Mouse (Mus musculus) embryonic facial prominence, embryonic 12.5 days (tissue): Measurements from ENCODE around the gene Ago3. TPM values are rescaled to one million over a fixed set of nuclear protein-coding genes. Genes with fewer than 3 reads are reported as not detected.

Source experiments
- ATAC-seq: fragments of 200-750 bp; cut with Nextera tagmentation; 2 replicates; pipeline ENCODE4 v1.8.0; 2017; ENCODE audit not compliant: insufficient number of reproducible peaks, insufficient read depth, low FRiP score, low TSS enrichment
- H3K27ac ChIP-seq: fragments of 300-500 bp; sonication (generic); 2 replicates; pipeline ENCODE4 v1.5.1; 2016; ENCODE audit warnings: mild to moderate bottlenecking
- H3K27me3 ChIP-seq: fragments of 300-500 bp; sonication (generic); 2 replicates; pipeline ENCODE4 v1.6.1; 2016; ENCODE audit warnings: mild to moderate bottlenecking, moderate library complexity
- H3K36me3 ChIP-seq: fragments of 300-500 bp; sonication (generic); 2 replicates; pipeline ENCODE4 v1.6.1; 2016; ENCODE audit warnings: mild to moderate bottlenecking
- H3K4me1 ChIP-seq: fragments of 300-500 bp; sonication (generic); 2 replicates; pipeline ENCODE4 v1.6.1; 2016
- H3K4me2 ChIP-seq: fragments of 300-500 bp; sonication (generic); replicated peaks from 2 replicates; pipeline ENCODE4 v1.6.1; 2016; ENCODE audit warnings: mild to moderate bottlenecking, moderate library complexity
- H3K4me3 ChIP-seq: fragments of 300-500 bp; sonication (generic); 2 replicates; pipeline ENCODE4 v1.5.1; 2016; ENCODE audit warnings: mild to moderate bottlenecking
- H3K9ac ChIP-seq: fragments of 300-500 bp; sonication (generic); 2 replicates; pipeline ENCODE4 v1.6.1; 2016; ENCODE audit warnings: mild to moderate bottlenecking, moderate library complexity
- H3K9me3 ChIP-seq: fragments of 300-500 bp; sonication (generic); 2 replicates; pipeline ENCODE4 v1.6.1; 2016; ENCODE audit warnings: mild to moderate bottlenecking, moderate library complexity
- whole genome bisulfite sequencing: fragments of 180-500 bp; shearing (Covaris S2); methylation state at CpG from one replicate; pipeline ENCODE4 v1.1.7; 2016; 5-methylcytosine and 5-hydroxymethylcytosine counted together
- polyA plus RNA-seq: library from polyadenylated mRNA; unstranded; fragments of >200 nt; fragmentation: Nextera tagmentation; extraction: Ambion mirVana; gene quantifications from 2 replicates; pipeline ENCODE4 v1.2.1, GENCODE M21; 2016

Gene Ago3
- polyA plus RNA-seq, 1 experiment from 2014 or later = 19.3 TPM

GRCm38 (mm10) chr4:126454547-126455254 lies 25.3 kb upstream of the Ago3 start:
- no peaks in the 10 kb centered on the region for H3K27me3 ChIP-seq
- WGBS = 95% methylated on average over 5 of the region's 5 CpGs
- no peak overlapping the region for H3K27ac ChIP-seq
- H3K36me3 ChIP-seq = peaks cover 74% of the 10 kb centered on the region
- ATAC-seq = no peak
- no peaks in the 10 kb centered on the region for H3K4me1 ChIP-seq
- H3K4me3 ChIP-seq = no peak overlapping the region
- H3K4me2 ChIP-seq = no peak overlapping the region
- H3K9ac ChIP-seq = no peak overlapping the region
- H3K9me3 ChIP-seq = no peaks in the 10 kb centered on the region

- Histone ChIP-seq H3K9ac (no peak overlapping the region), H3K36me3 (peaks cover 61% of the 10 kb centered on the region), H3K4me2 (no peak overlapping the region), H3K4me1 (no peaks in the 10 kb centered on the region), H3K27me3 (no peaks in the 10 kb centered on the region), H3K9me3 (no peaks in the 10 kb centered on the region), H3K4me3 (no peak overlapping the region), H3K27ac (no peak overlapping the region)
- WGBS = 80% methylated on average over 1 of the region's 1 CpGs
- ATAC-seq = no peak
Measured at GRCm38 (mm10) chr4:126450268-126450667, 20.9 kb upstream of the Ago3 start.

DNA sequence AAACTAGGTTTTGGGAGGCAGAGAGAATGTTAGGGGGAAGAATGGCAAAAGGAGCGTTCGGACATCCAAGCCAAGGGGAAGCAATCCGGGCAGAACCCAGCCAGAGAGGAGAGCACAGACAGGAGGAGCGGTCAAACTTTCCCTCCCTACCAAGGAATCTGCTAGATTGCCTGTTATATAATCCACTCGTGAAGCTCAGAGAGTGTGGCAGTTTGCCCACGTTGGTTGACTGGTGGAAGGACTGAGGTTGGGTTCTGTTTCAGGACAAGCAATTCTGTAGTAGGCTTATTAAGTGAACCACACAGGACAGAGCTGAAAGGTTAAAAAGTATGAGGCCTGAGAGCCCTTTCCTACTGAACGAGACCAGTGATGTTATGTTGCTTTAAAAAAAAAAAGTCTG lies 17.8 kb upstream of the Ago3 start:
- 86% methylated on average over 7 of the region's 7 CpGs for WGBS
- H3K9ac ChIP-seq = no peak overlapping the region
- no peak overlapping the region for H3K27ac ChIP-seq
- no peaks in the 10 kb centered on the region for H3K9me3 ChIP-seq
- H3K27me3 ChIP-seq = no peaks in the 10 kb centered on the region
- no peak overlapping the region for H3K4me2 ChIP-seq
- no peak for ATAC-seq
- H3K4me1 ChIP-seq = no peaks in the 10 kb centered on the region
- peaks cover 49% of the 10 kb centered on the region for H3K36me3 ChIP-seq
- no peak overlapping the region for H3K4me3 ChIP-seq

- Histone ChIP-seq H3K27me3 (no peaks in the 10 kb centered on the region), H3K36me3 (peaks cover 66% of the 10 kb centered on the region), H3K4me2 (no peak overlapping the region), H3K4me1 (no peaks in the 10 kb centered on the region), H3K9ac (no peak overlapping the region), H3K4me3 (no peak overlapping the region), H3K27ac (no peak overlapping the region), H3K9me3 (no peaks in the 10 kb centered on the region)
- WGBS = 93% methylated on average over 3 of the region's 3 CpGs
- no peak for ATAC-seq
Measured at GRCm38 (mm10) chr4:126444528-126444927, 15.2 kb upstream of the Ago3 start.

GRCm38 (mm10) chr4:126438261-126438660 lies 8.9 kb upstream of the Ago3 start:
- peaks cover 63% of the 10 kb centered on the region for H3K36me3 ChIP-seq
- no peaks in the 10 kb centered on the region for H3K4me1 ChIP-seq

GRCm38 (mm10) chr4:126436268-126436667 lies 6.9 kb upstream of the Ago3 start:
- WGBS = 39% methylated on average over 2 of the region's 2 CpGs
- no peak overlapping the region for H3K4me2 ChIP-seq
- H3K27ac ChIP-seq = no peak overlapping the region
- H3K9me3 ChIP-seq = no peaks in the 10 kb centered on the region
- no peaks in the 10 kb centered on the region for H3K27me3 ChIP-seq
- no peak overlapping the region for H3K9ac ChIP-seq
- no peaks in the 10 kb centered on the region for H3K4me1 ChIP-seq
- no peak overlapping the region for H3K4me3 ChIP-seq
- no peak for ATAC-seq
- peaks cover 45% of the 10 kb centered on the region for H3K36me3 ChIP-seq

More at GRCm38 (mm10) chr4:126438261-126438660, 8.9 kb upstream of the Ago3 start:
- H3K9me3 ChIP-seq = no peaks in the 10 kb centered on the region
- H3K9ac ChIP-seq = no peak overlapping the region
- H3K27ac ChIP-seq = no peak overlapping the region
- ATAC-seq = no peak
- H3K4me3 ChIP-seq = no peak overlapping the region
- H3K4me2 ChIP-seq = no peak overlapping the region
- no peaks in the 10 kb centered on the region for H3K27me3 ChIP-seq
- 69% methylated on average over 5 of the region's 5 CpGs for WGBS

DNA sequence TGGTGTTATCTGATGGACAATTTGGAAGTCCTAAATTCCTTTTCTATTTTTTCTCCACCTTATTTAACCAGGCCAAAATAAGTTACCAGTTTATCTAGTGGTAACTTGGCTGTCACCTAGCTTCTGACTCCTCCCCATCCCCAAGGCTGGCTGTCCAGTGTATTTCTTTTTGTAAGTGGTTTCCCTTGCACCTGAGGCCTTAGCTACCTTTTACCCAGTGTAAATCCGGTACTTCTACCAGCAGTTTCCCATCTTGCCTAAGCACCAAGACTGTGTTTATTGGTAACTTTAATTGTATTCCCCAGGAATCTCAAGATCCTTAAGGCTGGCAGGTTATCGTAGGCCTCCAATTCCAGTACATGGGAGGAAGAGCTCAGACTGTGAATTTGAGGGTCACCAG lies 4.7 kb upstream of the Ago3 start:
- WGBS = 90% methylated on average over 2 of the region's 2 CpGs
- Histone ChIP-seq H3K9me3 (no peaks in the 10 kb centered on the region), H3K27ac (no peak overlapping the region), H3K9ac (no peak overlapping the region), H3K27me3 (no peaks in the 10 kb centered on the region), H3K4me3 (no peak overlapping the region), H3K4me1 (no peaks in the 10 kb centered on the region), H3K4me2 (no peak overlapping the region), H3K36me3 (peaks cover 25% of the 10 kb centered on the region)
- ATAC-seq = no peak

DNA sequence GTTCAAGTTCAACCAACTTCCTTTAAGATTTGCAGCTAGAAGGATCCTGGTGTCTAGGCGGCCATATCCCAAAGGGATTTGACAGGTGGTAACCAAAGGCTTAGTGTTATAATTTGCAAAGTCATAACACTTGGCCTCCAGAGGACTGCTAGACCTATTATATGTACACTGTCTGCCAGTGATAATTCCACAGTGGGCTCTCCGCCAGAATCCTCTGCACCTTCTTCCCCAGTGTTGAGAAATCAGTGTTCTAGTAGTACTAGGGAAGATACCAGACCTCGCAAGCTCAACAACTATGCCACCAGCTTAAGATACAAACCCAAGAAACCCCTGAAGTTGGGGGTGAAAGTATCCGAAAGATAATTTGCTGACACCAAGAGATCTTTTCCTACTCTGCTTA lies 3.8 kb upstream of the Ago3 start:
- H3K27me3 ChIP-seq = no peaks in the 10 kb centered on the region
- peaks cover 16% of the 10 kb centered on the region; the same call in 1 of the 2 replicates for H3K36me3 ChIP-seq
- no peaks in the 10 kb centered on the region for H3K9me3 ChIP-seq
- 89% methylated on average over 4 of the region's 4 CpGs for WGBS
- 0 out of 2 replicates have a peak, but pooled peaks cover 2% of the 10 kb centered on the region for H3K4me1 ChIP-seq
- H3K9ac ChIP-seq = no peak overlapping the region
- H3K4me2 ChIP-seq = no peak overlapping the region
- no peak overlapping the region for H3K4me3 ChIP-seq
- no peak for ATAC-seq
- H3K27ac ChIP-seq = no peak overlapping the region

DNA sequence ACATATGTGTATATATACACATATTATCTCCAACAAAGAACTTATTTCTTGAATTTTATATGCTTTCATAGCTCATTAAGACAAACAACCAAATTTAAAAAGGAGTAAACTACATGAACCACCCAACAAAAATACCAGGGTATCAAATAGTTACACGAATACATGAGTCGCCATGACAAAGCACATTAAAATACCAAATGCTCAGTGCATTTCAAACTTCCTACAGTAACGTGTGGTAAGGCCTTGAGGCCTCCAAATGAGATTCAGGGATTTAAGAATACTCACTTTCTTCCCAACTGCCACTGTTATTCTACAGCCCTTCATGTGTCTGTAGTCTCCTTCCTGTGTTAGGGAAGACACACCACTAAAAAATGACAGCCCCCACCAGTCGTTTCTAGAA lies 2.4 kb upstream of the Ago3 start:
- H3K4me3 ChIP-seq = no peak overlapping the region
- no peak overlapping the region for H3K4me2 ChIP-seq
- 84% methylated on average over 4 of the region's 4 CpGs for WGBS
- no peaks in the 10 kb centered on the region for H3K27me3 ChIP-seq
- no peak overlapping the region for H3K27ac ChIP-seq
- H3K9ac ChIP-seq = no peak overlapping the region
- ATAC-seq = no peak
- no peaks in the 10 kb centered on the region for H3K9me3 ChIP-seq
- 0 out of 2 replicates have a peak, but pooled peaks cover 2% of the 10 kb centered on the region for H3K4me1 ChIP-seq
- peaks cover 7% of the 10 kb centered on the region; the same call in 1 of the 2 replicates for H3K36me3 ChIP-seq

GRCm38 (mm10) chr4:126428682-126429346 lies 542 bp downstream of the Ago3 start:
- H3K36me3 ChIP-seq = no peaks in the 10 kb centered on the region
- H3K9me3 ChIP-seq = no peaks in the 10 kb centered on the region
- 2% methylated on average over 24 of the region's 24 CpGs for WGBS
- peak; percentile 36; the same call in 1 of the 2 replicates for ATAC-seq
- peak overlapping the region; percentile 88 for H3K9ac ChIP-seq
- peak overlapping the region; percentile 93 for H3K4me3 ChIP-seq
- peak overlapping the region; percentile 82 for H3K27ac ChIP-seq
- H3K4me2 ChIP-seq = peak overlapping the region; percentile 83
- H3K27me3 ChIP-seq = no peaks in the 10 kb centered on the region
- H3K4me1 ChIP-seq = 0 out of 2 replicates have a peak, but pooled peaks cover 2% of the 10 kb centered on the region

DNA sequence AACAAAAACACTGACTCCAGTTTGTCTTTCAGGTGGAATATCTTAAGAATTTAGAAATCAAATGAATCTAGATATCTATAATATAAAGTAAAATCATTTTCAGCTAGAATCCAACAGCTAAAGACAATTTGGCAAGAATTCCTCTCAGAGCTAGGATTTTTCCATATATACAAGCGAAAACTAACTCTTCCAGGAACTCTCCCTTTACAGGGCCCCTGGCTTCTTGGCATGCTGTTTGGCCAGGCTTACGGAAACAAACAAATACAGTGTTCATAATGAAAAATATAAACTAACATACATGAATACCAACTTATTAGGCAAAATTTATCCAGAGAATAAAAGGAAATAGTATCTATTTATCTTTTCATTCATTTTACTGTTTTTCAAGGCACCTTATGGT lies 5.5 kb downstream of the Ago3 start:
- no peak overlapping the region for H3K9ac ChIP-seq
- H3K27me3 ChIP-seq = no peaks in the 10 kb centered on the region
- H3K9me3 ChIP-seq = no peaks in the 10 kb centered on the region
- 0 out of 2 replicates have a peak, but pooled peaks cover 2% of the 10 kb centered on the region for H3K4me1 ChIP-seq
- H3K36me3 ChIP-seq = no peaks in the 10 kb centered on the region
- no peak overlapping the region for H3K4me2 ChIP-seq
- 89% methylated on average over 2 of the region's 2 CpGs for WGBS
- H3K4me3 ChIP-seq = no peak overlapping the region
- no peak overlapping the region for H3K27ac ChIP-seq
- no peak for ATAC-seq

- H3K4me2 ChIP-seq = no peak overlapping the region
- H3K4me3 ChIP-seq = no peak overlapping the region
- H3K36me3 ChIP-seq = no peaks in the 10 kb centered on the region; the same call in 1 of the 2 replicates
- H3K9me3 ChIP-seq = no peaks in the 10 kb centered on the region
- no peaks in the 10 kb centered on the region for H3K4me1 ChIP-seq
- no peaks in the 10 kb centered on the region for H3K27me3 ChIP-seq
- H3K27ac ChIP-seq = no peak overlapping the region
- H3K9ac ChIP-seq = no peak overlapping the region
- no peak for ATAC-seq
Measured at GRCm38 (mm10) chr4:126415707-126416106, 13.6 kb downstream of the Ago3 start.
